Mouse (Mus musculus): ENCODE results near the gene Chmp2b. TPM values are rescaled to one million over a fixed set of nuclear protein-coding genes. Genes with fewer than 3 reads are reported as not detected.

Chmp2b gene
- total and polyA plus RNA-seq, 3 experiments = 28.2 to 70.4 (median 50.3) TPM

GRCm38 (mm10) chr16:65554267-65554666 lies 8.3 kb downstream of the Chmp2b start:
- no peak overlapping the region for H3K27ac ChIP-seq (ENCODE audit: insufficient read depth, low read depth)
- H3K27me3 ChIP-seq (replicated peaks) = no peaks in the 10 kb centered on the region
- dilution Hi-C loops (cut with MboI; ENCODE audit: extremely low pct_ligation_motif_present, extremely low pct_unique_long_range_greater_than_20kb, low sequenced_read_pairs) = no loop called here
- no peak overlapping the region for H3K4me2 ChIP-seq (ENCODE audit: insufficient read depth, low read depth, poor library complexity, severe bottlenecking)
- H3K9ac ChIP-seq (ENCODE audit: insufficient read depth, low read depth) = no peak overlapping the region
- TF ChIP-seq CHD1 (IDR thresholded peaks at IDR 0.05; ENCODE audit: low read depth, low read length) (no peak), MAX (IDR thresholded peaks at IDR 0.05; ENCODE audit: low read length) (no peak), SIN3A (IDR thresholded peaks at IDR 0.05; ENCODE audit: low read length) (no peak), USF1 (IDR thresholded peaks at IDR 0.05; ENCODE audit: low read depth, low read length) (no peak), ZMIZ1 (IDR thresholded peaks at IDR 0.05; ENCODE audit: low read depth, low read length) (no peak)
- in situ Hi-C loops (cut with MboI; ENCODE audit: low pct_ligation_motif_present, low pct_unique_long_range_greater_than_20kb, low sequenced_read_pairs) = no loop called here
- H3K9me3 ChIP-seq (replicated peaks; ENCODE audit: low read length) = no peaks in the 10 kb centered on the region
- H3K36me3 ChIP-seq (replicated peaks in 1 of 2; ENCODE audit: control insufficient read depth in 1 of 2, insufficient read depth in 1 of 2, low read length in 1 of 2) = peaks cover 3 to 53% of the 10 kb centered on the region in 2 experiments
- DNase-seq (ENCODE audit: extremely low read depth) = no peak
- H3K4me3 ChIP-seq (replicated peaks in 1 of 3; ENCODE audit: low read depth in 2 of 3, low read length in 2 of 3, poor library complexity in 1 of 3) = no peak overlapping the region
- H3K4me1 ChIP-seq (ENCODE audit: control insufficient read depth in 1 of 2, insufficient read depth in 2 of 2) = no peaks in the 10 kb centered on the region
- peaks cover 10% of the 10 kb centered on the region; the same call in 1 of the 2 replicates for H3K79me2 ChIP-seq (replicated peaks; ENCODE audit: control insufficient read depth, extremely low read depth, insufficient read depth, poor library complexity, severe bottlenecking)

DNA sequence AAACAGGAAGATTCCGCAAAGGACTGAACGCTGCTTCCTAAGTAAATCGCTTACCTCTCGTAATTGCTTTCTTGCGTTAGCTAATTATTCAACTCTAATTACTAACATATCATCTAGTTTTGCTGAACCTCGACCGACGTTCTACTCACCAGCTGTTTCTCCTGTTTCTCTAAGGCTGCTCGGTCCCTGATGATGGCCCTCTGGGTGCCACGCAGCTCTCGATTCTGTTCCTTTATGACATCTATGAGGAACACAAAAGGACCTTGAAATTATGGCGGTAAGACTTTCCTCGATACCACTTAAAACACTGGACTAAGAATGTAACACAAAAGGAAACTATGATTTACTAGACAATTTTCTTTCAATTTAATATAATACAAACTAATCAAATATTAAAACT lies 11.7 kb downstream of the Chmp2b start:
- H3K27ac ChIP-seq (ENCODE audit: insufficient read depth, low read depth) = no peak overlapping the region
- H3K79me2 ChIP-seq (replicated peaks; ENCODE audit: control insufficient read depth, extremely low read depth, insufficient read depth, poor library complexity, severe bottlenecking) = no peaks in the 10 kb centered on the region
- H3K4me2 ChIP-seq (ENCODE audit: insufficient read depth, low read depth, poor library complexity, severe bottlenecking) = no peak overlapping the region
- H3K4me3 ChIP-seq (replicated peaks in 1 of 3; ENCODE audit: low read depth in 2 of 3, low read length in 2 of 3, poor library complexity in 1 of 3) = no peak overlapping the region
- dilution Hi-C loops (cut with MboI; ENCODE audit: extremely low pct_ligation_motif_present, extremely low pct_unique_long_range_greater_than_20kb, low sequenced_read_pairs) (no loop called here), in situ Hi-C loops (cut with MboI; ENCODE audit: low pct_ligation_motif_present, low pct_unique_long_range_greater_than_20kb, low sequenced_read_pairs) (no loop called here)
- H3K27me3 ChIP-seq (replicated peaks) = no peaks in the 10 kb centered on the region
- no peak overlapping the region for H3K9ac ChIP-seq (ENCODE audit: insufficient read depth, low read depth)
- no peak for TF ChIP-seq MAFK (IDR thresholded peaks at IDR 0.05; ENCODE audit: insufficient replicate concordance, low read length)
- TF ChIP-seq SMC3 (IDR thresholded peaks at IDR 0.05; ENCODE audit: low read depth, low read length) = no peak
- TF ChIP-seq SIN3A (IDR thresholded peaks at IDR 0.05; ENCODE audit: low read length) = no peak
- no peaks in the 10 kb centered on the region for H3K9me3 ChIP-seq (replicated peaks; ENCODE audit: low read length)
- no peaks in the 10 kb centered on the region for H3K4me1 ChIP-seq (ENCODE audit: control insufficient read depth in 1 of 2, insufficient read depth in 2 of 2)
- H3K36me3 ChIP-seq (replicated peaks in 1 of 2; ENCODE audit: control insufficient read depth in 1 of 2, insufficient read depth in 1 of 2, low read length in 1 of 2) = peaks cover 6 to 57% of the 10 kb centered on the region in 2 experiments
- DNase-seq (ENCODE audit: extremely low read depth) = no peak

DNA sequence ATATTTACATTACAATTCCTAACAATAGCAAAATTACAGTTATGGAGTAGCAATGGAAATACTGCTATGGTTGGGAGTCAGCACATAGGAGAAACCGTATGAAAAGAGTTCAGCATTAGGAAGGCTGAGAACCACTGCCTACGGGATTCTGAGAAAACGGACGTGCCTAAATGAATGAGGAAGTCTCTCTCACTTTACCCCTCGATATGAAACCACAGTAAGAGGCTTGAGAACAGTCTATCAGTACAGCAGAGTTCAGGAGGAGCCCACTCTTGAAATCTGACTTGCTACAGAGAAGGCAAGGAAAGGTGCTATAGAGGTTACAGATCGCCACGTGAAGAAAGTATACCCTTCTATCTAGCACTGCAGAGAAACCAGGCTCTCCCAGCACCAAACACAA lies 13.6 kb downstream of the Chmp2b start:
- H3K4me2 ChIP-seq (ENCODE audit: insufficient read depth, low read depth, poor library complexity, severe bottlenecking) = no peak overlapping the region
- no peak overlapping the region for H3K27ac ChIP-seq (ENCODE audit: insufficient read depth, low read depth)
- no peaks in the 10 kb centered on the region for H3K27me3 ChIP-seq (replicated peaks)
- H3K36me3 ChIP-seq (replicated peaks in 1 of 2; ENCODE audit: control insufficient read depth in 1 of 2, insufficient read depth in 1 of 2, low read length in 1 of 2) = peaks cover 16 to 67% of the 10 kb centered on the region in 2 experiments
- H3K4me1 ChIP-seq (ENCODE audit: control insufficient read depth in 1 of 2, insufficient read depth in 2 of 2) = no peaks in the 10 kb centered on the region
- no peak for DNase-seq (ENCODE audit: extremely low read depth)
- dilution Hi-C loops (cut with MboI; ENCODE audit: extremely low pct_ligation_motif_present, extremely low pct_unique_long_range_greater_than_20kb, low sequenced_read_pairs) (no loop called here), in situ Hi-C loops (cut with MboI; ENCODE audit: low pct_ligation_motif_present, low pct_unique_long_range_greater_than_20kb, low sequenced_read_pairs) (no loop called here)
- H3K9ac ChIP-seq (ENCODE audit: insufficient read depth, low read depth) = no peak overlapping the region
- no peak overlapping the region for H3K4me3 ChIP-seq (replicated peaks in 1 of 3; ENCODE audit: low read depth in 2 of 3, low read length in 2 of 3, poor library complexity in 1 of 3)
- H3K79me2 ChIP-seq (replicated peaks; ENCODE audit: control insufficient read depth, extremely low read depth, insufficient read depth, poor library complexity, severe bottlenecking) = no peaks in the 10 kb centered on the region
- TF ChIP-seq MXI1 (IDR thresholded peaks at IDR 0.05; ENCODE audit: low read depth, low read length) = no peak
- TF ChIP-seq MYC (IDR thresholded peaks at IDR 0.05; ENCODE audit: low read depth, low read length) = no peak
- TF ChIP-seq BHLHE40 (IDR thresholded peaks at IDR 0.05; ENCODE audit: low read depth, low read length) = no peak
- no peaks in the 10 kb centered on the region for H3K9me3 ChIP-seq (replicated peaks; ENCODE audit: low read length)
